Mouse (Mus musculus): Measurements from ENCODE around the gene Ulk1. TPM values are rescaled to one million over a fixed set of nuclear protein-coding genes. Genes with fewer than 3 reads are reported as not detected.
"Not testable (repeated sequence)": the region's sequence is repeated elsewhere in the genome, so short reads cannot be mapped to it uniquely, and the experiment has no call there.

Ulk1 gene
- total and polyA plus RNA-seq, 2 experiments, result 29.0 to 44.4 TPM

DNA sequence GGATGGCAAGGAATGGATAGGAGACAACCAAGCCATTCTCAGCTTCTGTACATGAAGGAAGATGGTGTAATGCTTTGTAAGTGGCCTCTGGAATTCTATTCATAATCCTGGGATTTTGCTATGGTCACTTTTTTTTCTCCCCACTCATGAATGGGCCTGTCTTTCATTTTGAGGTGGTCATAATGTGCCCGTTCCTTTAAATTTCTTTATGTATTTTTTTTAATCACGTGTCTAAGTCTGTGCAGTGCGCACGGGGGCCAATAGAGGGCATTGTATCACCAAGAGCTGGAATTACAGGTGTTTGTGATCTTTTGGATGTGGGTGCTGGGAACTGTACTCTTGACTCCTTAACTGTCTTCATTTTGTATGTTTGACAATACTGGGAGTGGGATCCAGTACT is 30.6 kb upstream of the Ulk1 start:
- peak; percentile 59; the same call in 1 of the 2 replicates for TF ChIP-seq CTCF (IDR thresholded peaks at IDR 0.05; ENCODE audit: low read depth, low read length)
- no peak for TF ChIP-seq POLR2A (IDR thresholded peaks at IDR 0.05; ENCODE audit: extremely low read depth, insufficient read depth, low read length)
- Histone ChIP-seq H3K4me1 (ENCODE audit: control insufficient read depth, insufficient read depth, low read length) (peaks cover 5% of the 10 kb centered on the region), H3K27ac (replicated peaks; ENCODE audit: insufficient read depth, low read depth, low read length) (no peak overlapping the region), H3K4me3 (ENCODE audit: insufficient read depth, low read depth, low read length) (peak overlapping the region; percentile 58), H3K9ac (ENCODE audit: low read depth, low read length) (peak overlapping the region; percentile 38; the same call in 1 of the 2 replicates), H3K27me3 (ENCODE audit: control insufficient read depth, insufficient read depth, low read length) (no peaks in the 10 kb centered on the region), H3K36me3 (ENCODE audit: control insufficient read depth, insufficient read depth, low read length) (no peaks in the 10 kb centered on the region), H3K79me2 (ENCODE audit: control insufficient read depth, insufficient read depth, low read length) (no peaks in the 10 kb centered on the region)
- DNase-seq (ENCODE audit: extremely low read depth, low read depth, low spot score), result peak; percentile 24
- 11% methylated on average over 4 of the region's 4 CpGs for WGBS

DNA sequence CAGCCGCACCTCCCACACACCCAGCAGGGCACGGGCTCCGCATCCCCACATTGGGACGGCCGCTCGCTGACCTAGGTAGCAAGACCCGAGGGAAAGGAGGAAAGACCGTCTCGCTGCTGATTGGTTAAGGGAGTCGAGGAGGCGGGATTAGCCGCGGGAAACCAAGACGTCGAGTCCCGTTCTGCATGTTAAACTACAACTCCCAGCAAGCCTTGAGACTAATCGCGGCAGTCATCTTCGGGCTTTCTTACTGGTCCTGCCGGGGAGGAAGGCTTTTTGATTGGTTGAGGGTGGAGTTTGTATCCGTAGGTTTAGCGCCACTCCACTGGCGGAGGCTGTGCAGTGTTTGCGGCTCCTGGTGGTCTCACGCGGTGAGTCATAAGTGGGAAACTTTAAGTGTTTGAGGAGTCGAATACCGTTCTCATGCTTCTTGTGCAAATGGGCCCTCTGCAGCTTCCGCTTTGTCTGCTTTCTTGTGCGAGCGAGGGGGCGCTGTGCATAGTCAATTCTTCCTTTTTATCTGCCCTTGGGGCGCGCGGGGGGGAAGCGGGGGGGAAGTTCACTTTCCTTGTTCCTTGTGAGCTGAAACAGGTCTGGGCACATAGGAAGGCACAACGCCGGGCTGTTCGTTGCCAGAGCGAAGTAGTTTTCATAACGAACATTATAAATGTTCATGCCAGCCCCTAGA is 29.9 kb upstream of the Ulk1 start, which contains the start of the genes Hscb and Chek2:
Gene Hscb (minus strand): TSS at position 100 of the 688 bp plus-strand sequence.
Gene Chek2 (plus strand): TSS at position 302 of the 688 bp plus-strand sequence.
- H3K4me3 ChIP-seq (ENCODE audit: insufficient read depth, low read depth, low read length), result peak within 1 kb of the TSS; percentile 73
- under 1% methylated on average over 41 of the region's 41 CpGs for WGBS
- H3K79me2 ChIP-seq (ENCODE audit: control insufficient read depth, insufficient read depth, low read length), result no peaks in the 10 kb centered on the region
- DNase-seq (ENCODE audit: extremely low read depth, low read depth, low spot score), result peak; percentile 97
- no peaks in the 10 kb centered on the region for H3K27me3 ChIP-seq (ENCODE audit: control insufficient read depth, insufficient read depth, low read length)
- H3K27ac ChIP-seq (replicated peaks; ENCODE audit: insufficient read depth, low read depth, low read length), result peak within 1 kb of the TSS; percentile 30
- TF ChIP-seq CTCF (IDR thresholded peaks at IDR 0.05; ENCODE audit: low read depth, low read length), result peak; percentile 53
- TF ChIP-seq POLR2A (IDR thresholded peaks at IDR 0.05; ENCODE audit: extremely low read depth, insufficient read depth, low read length), result peak; percentile 62; the same call in 1 of the 2 replicates
- no peaks in the 10 kb centered on the region for H3K36me3 ChIP-seq (ENCODE audit: control insufficient read depth, insufficient read depth, low read length)
- peaks cover 5% of the 10 kb centered on the region for H3K4me1 ChIP-seq (ENCODE audit: control insufficient read depth, insufficient read depth, low read length)
- peak within 1 kb of the TSS; percentile 79 for H3K9ac ChIP-seq (ENCODE audit: low read depth, low read length)

- no peak for TF ChIP-seq CTCF (IDR thresholded peaks at IDR 0.05; ENCODE audit: low read depth, low read length)
- no peak; the same call in 1 of the 2 replicates for TF ChIP-seq POLR2A (IDR thresholded peaks at IDR 0.05; ENCODE audit: extremely low read depth, insufficient read depth, low read length)
- peak overlapping the region; percentile 79 for H3K9ac ChIP-seq (ENCODE audit: low read depth, low read length)
- H3K27me3 ChIP-seq (ENCODE audit: control insufficient read depth, insufficient read depth, low read length), result no peaks in the 10 kb centered on the region
- no peak for DNase-seq (ENCODE audit: extremely low read depth, low read depth, low spot score)
- peak overlapping the region; percentile 30 for H3K27ac ChIP-seq (replicated peaks; ENCODE audit: insufficient read depth, low read depth, low read length)
- WGBS, result 8% methylated on average over 28 of the region's 28 CpGs
- H3K79me2 ChIP-seq (ENCODE audit: control insufficient read depth, insufficient read depth, low read length), result no peaks in the 10 kb centered on the region
- H3K4me1 ChIP-seq (ENCODE audit: control insufficient read depth, insufficient read depth, low read length), result peaks cover 5% of the 10 kb centered on the region
- no peaks in the 10 kb centered on the region for H3K36me3 ChIP-seq (ENCODE audit: control insufficient read depth, insufficient read depth, low read length)
- peak overlapping the region; percentile 73 for H3K4me3 ChIP-seq (ENCODE audit: insufficient read depth, low read depth, low read length)
Observed at GRCm38 (mm10) chr5:110839038-110839677, 29.3 kb upstream of the Ulk1 start.

DNA sequence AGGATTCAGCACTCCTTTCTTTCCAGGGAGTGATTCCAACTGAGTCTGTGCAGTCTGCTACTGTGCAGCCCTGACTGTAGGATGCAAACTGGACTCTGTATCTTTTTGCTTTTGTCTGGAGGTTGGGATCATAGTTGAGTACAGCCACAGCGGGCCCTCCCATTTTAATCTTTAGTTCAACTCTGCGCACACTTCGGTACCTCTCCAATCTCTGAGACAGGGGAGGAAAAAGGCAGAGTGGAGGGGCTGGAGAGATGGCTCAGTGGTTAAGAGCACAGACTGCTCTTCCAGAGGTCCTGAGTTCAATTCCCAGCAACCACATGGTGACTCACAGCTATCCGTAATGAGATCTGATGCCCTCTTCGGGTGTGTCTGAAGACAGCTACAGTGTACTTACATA is 28.1 kb upstream of the Ulk1 start:
- H3K36me3 ChIP-seq (ENCODE audit: control insufficient read depth, insufficient read depth, low read length); H3K79me2 ChIP-seq (ENCODE audit: control insufficient read depth, insufficient read depth, low read length); H3K27me3 ChIP-seq (ENCODE audit: control insufficient read depth, insufficient read depth, low read length); H3K4me1 ChIP-seq (ENCODE audit: control insufficient read depth, insufficient read depth, low read length); DNase-seq (ENCODE audit: extremely low read depth, low read depth, low spot score); H3K4me3 ChIP-seq (ENCODE audit: insufficient read depth, low read depth, low read length); H3K9ac ChIP-seq (ENCODE audit: low read depth, low read length); H3K27ac ChIP-seq (replicated peaks; ENCODE audit: insufficient read depth, low read depth, low read length): not testable (repeated sequence)
- WGBS, result 95% methylated on average over 5 of the region's 5 CpGs

DNA sequence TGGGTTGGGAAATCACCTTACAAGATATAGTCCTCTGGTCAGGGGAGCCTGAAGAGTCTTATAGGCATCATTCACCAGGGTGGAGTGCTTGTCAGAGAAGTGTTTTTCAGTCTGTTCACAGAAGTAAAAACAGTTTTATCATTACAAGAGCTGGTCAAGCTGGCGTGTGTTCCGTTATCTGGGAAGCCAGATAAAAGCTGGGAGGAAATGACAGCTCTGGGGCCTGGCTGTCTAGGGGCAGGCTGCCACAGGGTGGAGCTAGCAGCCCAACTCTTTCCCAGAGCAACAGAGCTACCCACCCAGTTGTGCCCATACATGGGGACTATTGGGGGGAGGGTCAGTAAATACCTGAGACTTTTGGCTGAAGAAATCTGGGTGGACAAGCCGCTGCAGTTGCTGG is 26.1 kb upstream of the Ulk1 start:
- H3K4me1 ChIP-seq (ENCODE audit: control insufficient read depth, insufficient read depth, low read length), result peaks cover 5% of the 10 kb centered on the region
- 65% methylated on average over 3 of the region's 3 CpGs for WGBS
- DNase-seq (ENCODE audit: extremely low read depth, low read depth, low spot score), result no peak
- TF ChIP-seq POLR2A (IDR thresholded peaks at IDR 0.05; ENCODE audit: extremely low read depth, insufficient read depth, low read length), result no peak
- peak; percentile 68 for TF ChIP-seq CTCF (IDR thresholded peaks at IDR 0.05; ENCODE audit: low read depth, low read length)
- H3K36me3 ChIP-seq (ENCODE audit: control insufficient read depth, insufficient read depth, low read length), result peaks cover 6% of the 10 kb centered on the region; the same call in 1 of the 2 replicates
- H3K27ac ChIP-seq (replicated peaks; ENCODE audit: insufficient read depth, low read depth, low read length), result no peak overlapping the region
- no peaks in the 10 kb centered on the region for H3K27me3 ChIP-seq (ENCODE audit: control insufficient read depth, insufficient read depth, low read length)
- no peak overlapping the region for H3K9ac ChIP-seq (ENCODE audit: low read depth, low read length)
- H3K79me2 ChIP-seq (ENCODE audit: control insufficient read depth, insufficient read depth, low read length), result no peaks in the 10 kb centered on the region
- H3K4me3 ChIP-seq (ENCODE audit: insufficient read depth, low read depth, low read length), result no peak overlapping the region
